27 mouse cellular contexts compared by ENCODE assay signal in the genomic region with DNA sequence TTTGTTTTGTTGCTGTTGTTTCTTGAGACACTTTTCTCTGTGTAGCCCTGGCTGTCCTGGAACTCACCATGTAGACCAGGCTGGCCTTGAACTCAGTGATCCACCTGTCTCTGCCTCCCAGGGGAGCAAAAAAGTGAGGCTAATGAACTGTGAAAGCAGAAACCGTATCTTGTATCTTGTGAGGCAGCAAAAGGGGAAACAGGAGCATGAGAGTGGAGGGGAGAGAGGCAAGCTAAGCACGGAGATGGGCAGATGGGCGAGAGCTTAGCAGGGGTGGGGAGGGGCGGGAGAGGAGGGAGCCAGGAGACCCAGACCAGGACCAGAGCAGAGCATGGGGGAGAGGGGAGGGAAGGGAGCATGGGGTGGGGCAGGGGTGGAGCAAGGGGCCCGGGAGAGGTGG.
DNase-seq lines count a peak whose midpoint lies in the region; ATAC-seq and TF ChIP-seq lines count a peak whose summit lies in the region.
"Had no signal": no experiment of that assay in that cellular context is flagged by ENCODE, and none has a peak within 500 bp of the region (broad histone marks: within the 10 kb centered on the region; RNA-seq: fewer than 3 reads in every experiment).

No protein-coding gene starts in this region.

- H3K4me3 ChIP-seq in kidney, embryonic 14.5 days (ENCODE audit: low read length), result no peak overlapping the region
- H3K4me3 ChIP-seq in kidney, embryonic 16.5 days (ENCODE audit: low read length), result no peak overlapping the region
- H3K4me3 ChIP-seq: forebrain, embryonic 12.5 days; heart, embryonic 15.5 days; kidney, embryonic 15.5 days; left cerebral cortex, adult 2 months; liver, embryonic 13.5 days; megakaryocyte, embryonic 14.5 days; midbrain, embryonic 15.5 days; neural tube, embryonic 12.5 days; stomach, embryonic 15.5 days had no signal

- no peak overlapping the region for H3K27ac ChIP-seq in kidney, embryonic 14.5 days (ENCODE audit: low read depth, low read length)
- no peak overlapping the region for H3K27ac ChIP-seq in kidney, embryonic 16.5 days (ENCODE audit: low read length)
- H3K27ac ChIP-seq: forebrain, embryonic 12.5 days; heart, embryonic 15.5 days; kidney, embryonic 15.5 days; left cerebral cortex, adult 2 months; liver, embryonic 13.5 days; midbrain, embryonic 15.5 days; neural tube, embryonic 12.5 days; stomach, embryonic 15.5 days had no signal

- H3K27me3 ChIP-seq in kidney, embryonic 14.5 days (ENCODE audit: control insufficient read depth, insufficient read depth, low read length), result no peaks in the 10 kb centered on the region
- H3K27me3 ChIP-seq in kidney, embryonic 16.5 days (ENCODE audit: insufficient read depth, low read length), result no peaks in the 10 kb centered on the region
- H3K27me3 ChIP-seq: forebrain, embryonic 12.5 days; heart, embryonic 15.5 days; kidney, embryonic 15.5 days; liver, embryonic 13.5 days; midbrain, embryonic 15.5 days; neural tube, embryonic 12.5 days; stomach, embryonic 15.5 days had no signal

- no peak for TF ChIP-seq CTCF in brain, embryonic 14.5 days (IDR thresholded peaks at IDR 0.05; ENCODE audit: borderline replicate concordance, extremely low read depth, insufficient read depth, insufficient read length)

- H3K9me3 ChIP-seq in kidney, embryonic 14.5 days (ENCODE audit: control insufficient read depth, low read length), result no peaks in the 10 kb centered on the region
- H3K9me3 ChIP-seq in kidney, embryonic 16.5 days (ENCODE audit: low read length), result no peaks in the 10 kb centered on the region
- H3K9me3 ChIP-seq: forebrain, embryonic 12.5 days; heart, embryonic 15.5 days; kidney, embryonic 15.5 days; liver, embryonic 13.5 days; megakaryocyte, embryonic 14.5 days; midbrain, embryonic 15.5 days; neural tube, embryonic 12.5 days; stomach, embryonic 15.5 days had no signal

- no peak for TF ChIP-seq POLR2A in brain, embryonic 14.5 days (IDR thresholded peaks at IDR 0.05; ENCODE audit: borderline replicate concordance, extremely low read depth, insufficient read depth, insufficient read length, poor library complexity, severe bottlenecking)

- H3K4me2 ChIP-seq in kidney, embryonic 14.5 days (replicated peaks; ENCODE audit: low read depth, low read length), result no peak overlapping the region
- H3K4me2 ChIP-seq in kidney, embryonic 16.5 days (replicated peaks; ENCODE audit: low read depth, low read length), result no peak overlapping the region
- H3K4me2 ChIP-seq: forebrain, embryonic 12.5 days; heart, embryonic 15.5 days; kidney, embryonic 15.5 days; liver, embryonic 13.5 days; midbrain, embryonic 15.5 days; neural tube, embryonic 12.5 days had no signal

- no peak overlapping the region for H3K9ac ChIP-seq in kidney, embryonic 14.5 days (ENCODE audit: low read depth, low read length)
- H3K9ac ChIP-seq in kidney, embryonic 16.5 days (replicated peaks; ENCODE audit: low read length), result no peak overlapping the region
- H3K9ac ChIP-seq: forebrain, embryonic 12.5 days; heart, embryonic 15.5 days; kidney, embryonic 15.5 days; liver, embryonic 13.5 days; midbrain, embryonic 15.5 days; neural tube, embryonic 12.5 days; stomach, embryonic 15.5 days had no signal

- 0 out of 2 replicates have a peak, but pooled peaks cover 3% of the 10 kb centered on the region for H3K4me1 ChIP-seq in kidney, embryonic 14.5 days (ENCODE audit: control insufficient read depth, insufficient read depth, low read length)
- 0 out of 2 replicates have a peak, but pooled peaks cover 4% of the 10 kb centered on the region for H3K4me1 ChIP-seq in kidney, embryonic 16.5 days (ENCODE audit: insufficient read depth, low read length)
- H3K4me1 ChIP-seq: heart, embryonic 15.5 days; midbrain, embryonic 15.5 days had no signal

- no peaks in the 10 kb centered on the region for H3K36me3 ChIP-seq in kidney, embryonic 14.5 days (ENCODE audit: control insufficient read depth, insufficient read depth, low read length)
- no peaks in the 10 kb centered on the region for H3K36me3 ChIP-seq in kidney, embryonic 16.5 days (ENCODE audit: insufficient read depth, low read length)
- H3K36me3 ChIP-seq: forebrain, embryonic 12.5 days; heart, embryonic 15.5 days; kidney, embryonic 15.5 days; liver, embryonic 13.5 days; midbrain, embryonic 15.5 days; neural tube, embryonic 12.5 days; stomach, embryonic 15.5 days had no signal

- ATAC-seq in kidney, embryonic 14.5 days (ENCODE audit: low FRiP score, low TSS enrichment), result 0 out of 2 replicates have a peak, but pooled peaks have one; percentile 39
- no peak for ATAC-seq in kidney, embryonic 16.5 days (ENCODE audit: low FRiP score, low TSS enrichment)
- no peak for ATAC-seq in erythroblast, adult 5-6 weeks (replicated peaks; ENCODE audit: low FRiP score, poor library complexity, severe bottlenecking)
- ATAC-seq: CD4-positive, CD25-positive, alpha-beta regulatory T cell, adult 4 months; midbrain, embryonic 15.5 days had no signal

- peak; percentile 23 for DNase-seq in embryo, embryonic 10.5 days (ENCODE audit: low spot score)
- DNase-seq in embryo, embryonic 10 days (ENCODE audit: low spot score), result no peak
- peak; percentile 20 for DNase-seq in brain, embryonic 14.5 days (ENCODE audit: low read depth)
- no peak for DNase-seq in layer of hippocampus, adult 8-10 months (ENCODE audit: low spot score in 2 of 2)
- no peak for DNase-seq in cerebellum, adult 9-10 months
- DNase-seq: adrenal gland, postnatal 14 days; cerebellum, adult 9-11 months; gastrocnemius, postnatal 36 days; heart, postnatal 36 days; layer of hippocampus, adult 9-11 months; liver, embryonic 13.5 days; lung, adult 2 months; right cerebral cortex, adult 18-20 months; right cerebral cortex, postnatal 4 days; thymus, postnatal 25 days had no signal

- WGBS in kidney, embryonic 14.5 days, result 29% methylated on average over 5 of the region's 5 CpGs
- 41% methylated on average over 5 of the region's 5 CpGs for WGBS in kidney, embryonic 16.5 days

Comparison
In these comparisons a context has a peak if more than half of its experiments do, and no peak if none do; other contexts are left out.
1. DNase-seq: peak in embryo, embryonic 10.5 days (single experiment) and brain, embryonic 14.5 days (single experiment); none in embryo, embryonic 10 days (single experiment), layer of hippocampus, adult 8-10 months (0 of 2) and cerebellum, adult 9-10 months (single experiment).